Mouse (Mus musculus) liver, embryonic 13.5 days (tissue): ENCODE measurements around the gene Gm45713. TPM values are rescaled to one million over a fixed set of nuclear protein-coding genes. Genes with fewer than 3 reads are reported as not detected.

Source experiments
- ATAC-seq: fragments of 200-750 bp; cut with Nextera tagmentation; 2 replicates; pipeline ENCODE4 v1.8.0; 2017; ENCODE audit warnings: low read depth, mild to moderate bottlenecking, moderate number of reproducible peaks, moderate library complexity
- DNase-seq: peaks from one replicate; pipeline ENCODE4 v3.0.0; 2022
- H3K27ac ChIP-seq: fragments of 300-500 bp; sonication (generic); 2 replicates; pipeline ENCODE4 v1.5.1; 2015; ENCODE audit warnings: moderate library complexity, mild to moderate bottlenecking, inconsistent platforms
- H3K27me3 ChIP-seq: fragments of 300-500 bp; sonication (generic); 2 replicates; pipeline ENCODE4 v1.6.1; 2015; ENCODE audit warnings: mild to moderate bottlenecking, inconsistent platforms
- H3K36me3 ChIP-seq: fragments of 300-500 bp; sonication (generic); 2 replicates; pipeline ENCODE4 v1.6.1; 2015; ENCODE audit warnings: mild to moderate bottlenecking, inconsistent platforms
- H3K4me1 ChIP-seq: fragments of 300-500 bp; sonication (generic); replicated peaks from 2 replicates; pipeline ENCODE4 v1.6.1; 2015; ENCODE audit warnings: inconsistent platforms
- H3K4me2 ChIP-seq: fragments of 300-500 bp; sonication (generic); 2 replicates; pipeline ENCODE4 v1.6.1; 2015; ENCODE audit warnings: inconsistent platforms, mild to moderate bottlenecking, moderate library complexity
- H3K4me3 ChIP-seq: fragments of 300-500 bp; sonication (generic); replicated peaks from 2 replicates; pipeline ENCODE4 v1.5.1; 2015; ENCODE audit warnings: mild to moderate bottlenecking, inconsistent platforms
- H3K9ac ChIP-seq: fragments of 300-500 bp; sonication (generic); 2 replicates; pipeline ENCODE4 v1.6.1; 2015; ENCODE audit warnings: mild to moderate bottlenecking, inconsistent platforms
- H3K9me3 ChIP-seq: fragments of 300-500 bp; sonication (generic); replicated peaks from 2 replicates; pipeline ENCODE4 v1.6.1; 2016; ENCODE audit warnings: inconsistent platforms
- WGBS: fragments of 180-500 bp; shearing (Covaris S2); methylation state at CpG from one replicate; pipeline ENCODE4 v1.1.7; 2015; ENCODE audit not compliant: insufficient replicate concordance; 5-methylcytosine and 5-hydroxymethylcytosine counted together
- polyA plus RNA-seq: library from polyadenylated mRNA; unstranded; fragments of >200 nt; fragmentation: Nextera tagmentation; extraction: Ambion mirVana; gene quantifications from 2 replicates; pipeline ENCODE4 v1.2.1, GENCODE M21; 2015

Gene Gm45713
- polyA plus RNA-seq, 1 experiment from 2014 or later = 0.37 TPM

DNA sequence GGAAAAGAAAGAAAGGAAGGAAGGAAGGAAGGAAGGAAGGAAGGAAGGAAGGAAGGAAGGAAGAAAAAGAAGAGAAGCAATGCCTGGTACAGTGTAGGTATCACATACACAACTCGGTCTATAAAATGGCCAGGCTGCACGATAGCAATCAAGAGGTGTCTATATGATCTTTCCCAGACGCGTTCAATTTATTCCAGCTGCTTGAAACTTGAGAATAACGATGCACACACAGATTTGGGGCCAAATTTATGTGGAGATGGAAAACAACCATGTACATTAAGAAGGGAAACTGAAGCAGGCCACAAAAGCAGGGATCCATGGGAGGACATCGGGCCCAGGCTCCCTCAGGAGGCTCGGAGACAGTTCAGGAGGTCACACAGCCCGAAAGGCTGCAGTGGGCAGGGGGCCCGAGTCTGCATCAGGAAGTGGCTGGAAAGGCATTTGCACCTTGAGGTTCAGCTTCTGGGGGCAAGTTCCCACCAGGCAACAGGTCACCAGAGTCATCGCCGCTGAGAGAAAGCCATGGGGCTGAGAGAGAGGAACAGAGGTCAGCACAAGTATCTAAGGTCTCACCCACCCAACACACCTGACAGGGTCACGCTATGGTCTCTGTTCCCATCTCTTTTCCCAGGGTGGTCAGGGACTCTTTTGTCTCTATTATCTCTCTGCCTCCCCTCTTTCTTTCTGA is 43.1 kb downstream of the Gm45713 start:
- Histone ChIP-seq H3K4me2 (peak overlapping the region; percentile 30), H3K27me3 (no peaks in the 10 kb centered on the region), H3K36me3 (no peaks in the 10 kb centered on the region), H3K4me3 (no peak overlapping the region), H3K27ac (peak overlapping the region; percentile 63; the same call in 1 of the 2 replicates), H3K4me1 (peaks cover 56% of the 10 kb centered on the region), H3K9me3 (no peaks in the 10 kb centered on the region), H3K9ac (no peak overlapping the region)
- DNase-seq (no peak), ATAC-seq (no peak)
- 35% methylated on average over 12 of the region's 12 CpGs for WGBS

DNA sequence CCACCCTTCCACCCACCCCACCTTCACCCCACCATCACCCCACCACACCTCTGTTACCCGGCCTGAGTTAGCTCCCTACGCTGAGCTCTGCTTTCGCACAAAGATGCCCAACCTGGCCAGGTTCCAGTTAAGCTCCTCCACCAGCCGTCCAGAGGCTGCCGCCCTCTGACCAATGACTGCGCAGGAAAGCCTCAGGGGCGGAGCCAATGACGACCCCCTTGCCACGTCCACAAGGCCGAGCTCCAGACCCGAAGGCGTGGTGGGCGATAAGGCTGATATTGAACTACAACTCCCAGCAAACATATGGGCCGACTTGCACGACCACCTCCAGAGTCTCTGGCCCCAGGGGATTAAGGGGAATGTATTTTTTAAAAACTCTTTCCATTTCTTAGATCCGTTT is 44.0 kb downstream of the Gm45713 start, which contains the start of gene Rcn3:
Rcn3 (minus strand) TSS at position 174 of the 400 bp plus-strand sequence.
- DNase-seq = peak; percentile 80
- Histone ChIP-seq H3K4me2 (peak within 1 kb of the TSS; percentile 77), H3K27me3 (no peaks in the 10 kb centered on the region), H3K4me3 (peak within 1 kb of the TSS; percentile 58), H3K9me3 (no peaks in the 10 kb centered on the region), H3K27ac (peak within 1 kb of the TSS; percentile 63), H3K4me1 (peaks cover 56% of the 10 kb centered on the region), H3K36me3 (0 out of 2 replicates have a peak, but pooled peaks cover 4% of the 10 kb centered on the region), H3K9ac (peak within 1 kb of the TSS; percentile 59)
- 1% methylated on average over 16 of the region's 16 CpGs for WGBS
- ATAC-seq = peak; percentile 79

DNA sequence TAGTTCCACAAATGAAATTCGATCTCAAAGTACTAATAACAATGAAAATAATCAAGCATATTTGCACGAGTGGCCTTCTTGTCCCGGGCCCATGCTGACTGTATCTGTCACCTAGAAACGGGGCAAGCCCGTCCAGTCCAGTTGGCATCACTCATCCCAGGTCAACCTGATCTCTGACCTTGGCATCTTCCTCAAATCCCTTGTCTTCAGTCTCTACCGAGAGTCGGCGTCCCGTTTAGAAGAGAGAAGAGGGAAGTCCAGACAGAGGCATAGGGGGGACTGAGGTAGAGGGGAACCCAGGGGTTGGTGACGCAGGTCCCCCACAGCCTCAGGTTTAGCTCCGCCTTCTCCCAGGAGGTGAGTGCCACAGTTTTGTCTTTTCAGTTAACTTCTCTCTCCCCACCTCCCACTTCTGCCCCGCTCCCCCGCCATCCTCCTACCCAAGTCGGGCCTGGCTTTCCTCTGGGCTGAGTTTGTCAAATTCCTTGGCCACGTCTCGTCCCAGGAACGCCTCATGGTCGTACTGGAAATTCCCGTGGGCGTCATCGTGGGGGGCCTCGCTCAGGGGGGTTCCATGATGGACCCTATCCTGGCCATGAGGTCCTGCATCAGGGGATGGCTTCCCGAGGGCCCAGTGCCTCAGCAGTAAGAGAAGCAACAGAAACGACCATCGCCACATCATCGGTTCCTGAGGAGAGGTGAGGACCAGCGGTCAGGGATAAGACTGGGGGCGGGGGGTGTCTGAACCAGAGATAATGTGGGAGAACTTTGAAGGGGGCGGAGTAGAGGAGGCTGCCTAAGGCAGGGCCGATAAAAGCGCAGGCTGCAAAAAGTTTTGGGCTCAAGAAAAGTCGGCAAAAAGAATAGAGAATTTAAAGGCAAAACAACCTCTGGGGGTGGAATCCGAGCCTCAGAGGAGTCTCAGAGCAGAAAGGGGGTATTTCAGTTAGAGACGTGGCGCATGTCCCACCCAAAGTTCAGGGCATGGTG is 44.7 kb downstream of the Gm45713 start:
- Histone ChIP-seq H3K4me1 (peaks cover 56% of the 10 kb centered on the region), H3K4me2 (peak overlapping the region; percentile 77), H3K4me3 (peak overlapping the region; percentile 58), H3K27me3 (no peaks in the 10 kb centered on the region), H3K9ac (peak overlapping the region; percentile 59), H3K27ac (peak overlapping the region; percentile 60), H3K36me3 (0 out of 2 replicates have a peak, but pooled peaks cover 6% of the 10 kb centered on the region), H3K9me3 (no peaks in the 10 kb centered on the region)
- DNase-seq (no peak), ATAC-seq (peak; percentile 58)
- WGBS = 13% methylated on average over 35 of the region's 35 CpGs

DNA sequence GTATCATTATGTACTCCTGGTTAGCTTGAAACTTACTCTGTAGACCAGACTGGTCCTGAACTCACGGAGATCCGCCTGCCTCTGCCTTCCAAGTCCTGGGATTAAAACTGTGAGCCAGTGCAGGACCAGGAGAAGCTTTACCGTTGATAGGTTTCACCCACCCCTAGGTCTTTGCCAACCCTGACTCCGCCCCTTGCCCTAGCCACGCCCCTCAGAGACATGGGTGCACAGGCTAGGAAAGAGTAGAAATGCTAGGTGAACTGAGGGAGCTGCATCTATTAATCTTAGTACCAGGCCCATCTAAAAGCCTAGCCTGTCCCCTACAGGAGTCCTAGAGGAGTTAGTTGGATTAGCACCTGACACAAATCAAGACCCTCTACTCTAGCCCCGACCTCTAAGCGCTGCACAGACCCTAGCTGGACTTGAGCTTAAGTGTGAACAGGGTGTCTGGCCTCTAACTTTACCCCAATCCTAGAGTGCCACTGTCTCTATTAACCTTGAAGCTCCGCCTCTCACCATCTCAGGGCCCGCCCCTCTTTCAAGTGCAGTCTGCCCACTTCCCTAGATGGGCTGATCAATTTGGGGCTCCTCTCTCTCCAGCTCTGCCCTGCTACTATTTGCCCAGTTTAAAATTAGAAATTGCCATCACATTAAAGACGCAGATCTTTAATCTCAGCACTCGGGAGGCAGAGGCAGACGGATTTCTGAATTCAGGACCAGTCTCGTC is 45.6 kb downstream of the Gm45713 start:
- H3K4me3 ChIP-seq = peak overlapping the region; percentile 58
- WGBS = 54% methylated on average over 13 of the region's 13 CpGs
- H3K9ac ChIP-seq = peak overlapping the region; percentile 59
- H3K4me1 ChIP-seq = peaks cover 54% of the 10 kb centered on the region
- ATAC-seq (peak; percentile 27; the same call in 1 of the 2 replicates), DNase-seq (peak; percentile 60)
- no peaks in the 10 kb centered on the region for H3K27me3 ChIP-seq
- no peaks in the 10 kb centered on the region for H3K9me3 ChIP-seq
- 0 out of 2 replicates have a peak, but pooled peaks cover 12% of the 10 kb centered on the region for H3K36me3 ChIP-seq
- H3K27ac ChIP-seq = peak overlapping the region; percentile 60; the same call in 1 of the 2 replicates
- peak overlapping the region; percentile 77 for H3K4me2 ChIP-seq

DNA sequence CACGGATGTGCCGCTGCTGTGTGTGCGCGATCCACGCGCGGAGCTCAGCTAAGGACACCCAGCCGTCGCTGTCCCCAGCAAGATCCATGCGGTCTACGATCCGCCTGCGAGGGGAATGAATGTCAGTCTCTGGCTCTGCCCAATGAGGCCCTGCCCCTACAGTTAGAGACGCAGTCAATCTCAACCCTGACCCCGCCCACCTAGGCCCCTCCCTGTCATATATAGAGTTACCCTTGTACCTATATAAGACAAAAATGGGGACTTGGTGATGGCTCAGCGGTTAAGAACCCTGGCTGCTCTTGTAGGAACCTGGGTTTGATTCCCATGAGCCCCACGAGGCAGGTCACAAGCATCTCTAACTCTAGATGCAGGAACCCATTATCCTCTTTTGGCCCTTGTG is 47.4 kb downstream of the Gm45713 start:
- WGBS = 84% methylated on average over 17 of the region's 17 CpGs

DNA sequence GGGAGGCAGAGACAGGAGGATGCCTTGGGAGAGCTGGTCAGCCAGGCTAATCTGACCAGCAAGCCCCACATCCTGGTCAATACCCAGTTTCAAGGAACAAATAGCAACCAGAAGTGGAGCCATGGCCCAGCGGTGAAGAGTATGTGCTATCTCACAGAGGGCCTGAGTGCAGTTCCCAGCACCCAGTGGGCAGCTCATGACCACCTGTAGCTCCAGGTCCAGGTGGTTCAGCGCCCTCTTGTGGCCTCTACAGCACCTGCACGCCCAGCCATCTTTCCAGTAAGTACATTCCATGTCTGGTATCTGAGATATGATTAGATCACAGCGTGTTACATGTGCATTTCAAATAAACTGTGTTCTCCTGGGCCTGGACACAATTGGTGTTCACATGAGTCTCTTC is 49.9 kb downstream of the Gm45713 start:
- ATAC-seq (no peak), DNase-seq (no peak)
- Histone ChIP-seq H3K36me3 (0 out of 2 replicates have a peak, but pooled peaks cover 14% of the 10 kb centered on the region), H3K9me3 (no peaks in the 10 kb centered on the region), H3K4me2 (no peak overlapping the region), H3K9ac (no peak overlapping the region), H3K4me3 (no peak overlapping the region), H3K27ac (no peak overlapping the region), H3K27me3 (no peaks in the 10 kb centered on the region), H3K4me1 (peaks cover 42% of the 10 kb centered on the region)
- WGBS = 60% methylated on average over 4 of the region's 4 CpGs

More for the DNA sequence above, 47.4 kb downstream of the Gm45713 start:
- Histone ChIP-seq H3K27ac (no peak overlapping the region), H3K27me3 (no peaks in the 10 kb centered on the region), H3K4me1 (peaks cover 41% of the 10 kb centered on the region), H3K9me3 (no peaks in the 10 kb centered on the region), H3K4me2 (no peak overlapping the region), H3K36me3 (0 out of 2 replicates have a peak, but pooled peaks cover 12% of the 10 kb centered on the region), H3K4me3 (no peak overlapping the region), H3K9ac (no peak overlapping the region)
- DNase-seq = no peak
- no peak for ATAC-seq

DNA sequence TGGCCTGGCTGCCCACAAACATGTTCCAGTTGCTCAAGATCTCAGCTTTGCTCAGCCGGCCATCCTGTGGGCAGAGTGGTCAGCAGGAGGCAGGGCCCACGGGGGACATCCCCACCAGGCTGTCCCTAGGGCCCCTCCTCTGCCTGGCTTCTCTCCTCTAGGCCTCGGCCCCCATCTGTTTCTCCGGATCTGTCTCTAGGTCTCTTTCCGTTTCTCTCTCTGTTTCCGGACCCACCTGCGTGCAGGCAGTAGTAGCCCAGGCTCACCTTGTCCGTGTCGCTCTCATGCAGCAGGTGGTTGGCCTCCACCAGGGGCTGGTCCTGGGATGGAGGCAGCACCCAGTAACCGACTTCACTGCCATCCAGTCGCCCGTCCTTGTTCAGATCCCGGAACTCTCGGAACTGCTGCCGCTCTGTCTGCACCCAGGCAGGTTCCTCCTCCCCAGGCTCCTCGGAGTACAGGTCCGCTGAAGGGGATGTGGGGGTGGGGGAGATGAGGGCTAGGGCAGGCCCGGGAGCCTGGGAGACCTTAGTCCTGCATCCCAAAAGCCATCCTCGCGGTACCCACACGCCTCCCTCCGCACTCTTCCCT is 52.6 kb downstream of the Gm45713 start:
- H3K9ac ChIP-seq = peak overlapping the region; percentile 53
- WGBS = 36% methylated on average over 22 of the region's 22 CpGs
- H3K9me3 ChIP-seq = no peaks in the 10 kb centered on the region
- H3K4me1 ChIP-seq = peaks cover 37% of the 10 kb centered on the region
- DNase-seq (no peak), ATAC-seq (no peak; the same call in 1 of the 2 replicates)
- peak overlapping the region; percentile 42 for H3K4me3 ChIP-seq
- H3K27ac ChIP-seq = peak overlapping the region; percentile 47
- 0 out of 2 replicates have a peak, but pooled peaks cover 14% of the 10 kb centered on the region for H3K36me3 ChIP-seq
- no peaks in the 10 kb centered on the region for H3K27me3 ChIP-seq
- peak overlapping the region; percentile 63 for H3K4me2 ChIP-seq

DNA sequence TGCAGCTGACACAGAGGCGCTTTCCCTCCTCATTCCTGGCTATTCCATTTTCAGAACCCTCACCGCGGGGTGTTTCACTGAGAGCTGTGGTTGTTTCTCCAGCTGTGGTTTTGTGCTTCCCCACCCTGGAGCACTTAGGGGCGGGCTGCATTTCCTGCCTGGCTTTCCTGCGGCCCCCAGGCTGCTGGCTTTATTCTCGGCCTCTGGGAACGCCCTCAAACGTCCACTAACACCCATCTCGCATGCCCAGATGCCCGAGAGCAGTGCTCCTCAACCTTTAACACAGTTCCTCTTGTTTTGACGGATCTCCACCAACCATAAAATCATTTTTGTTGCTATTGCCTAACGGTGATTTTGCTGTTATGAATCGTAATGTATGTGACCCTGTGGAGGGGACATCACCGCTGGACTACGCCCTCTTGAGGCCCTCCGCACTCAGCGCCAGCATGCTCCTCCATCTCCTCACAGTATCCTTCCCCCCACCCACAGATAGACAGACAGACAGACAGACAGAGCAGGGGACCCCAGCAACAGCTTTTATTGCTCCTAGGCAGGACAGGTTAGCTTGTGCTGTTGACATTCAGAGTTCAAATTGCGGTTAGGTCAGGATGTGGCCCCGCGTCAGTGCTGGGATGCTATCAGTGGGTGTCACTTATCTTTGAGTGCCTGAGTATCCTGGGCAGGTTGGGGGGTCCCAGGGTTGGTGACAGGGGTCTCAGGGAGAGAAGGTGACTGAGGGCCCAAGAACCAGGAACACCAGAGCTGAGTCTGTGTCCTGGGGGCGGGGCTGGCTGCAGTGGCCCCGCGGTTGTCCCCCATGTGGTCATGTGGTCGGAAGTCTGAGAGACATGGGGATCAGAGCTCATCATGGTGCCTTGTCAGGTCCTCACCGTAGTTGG is 53.4 kb downstream of the Gm45713 start:
- Histone ChIP-seq H3K4me1 (peaks cover 36% of the 10 kb centered on the region), H3K9me3 (no peaks in the 10 kb centered on the region), H3K36me3 (peaks cover 17% of the 10 kb centered on the region), H3K9ac (peak overlapping the region; percentile 53), H3K27ac (peak overlapping the region; percentile 67), H3K4me2 (peak overlapping the region; percentile 63), H3K4me3 (peak overlapping the region; percentile 42), H3K27me3 (no peaks in the 10 kb centered on the region)
- DNase-seq = no peak
- 13% methylated on average over 25 of the region's 25 CpGs for WGBS
- ATAC-seq = peak; percentile 29

DNA sequence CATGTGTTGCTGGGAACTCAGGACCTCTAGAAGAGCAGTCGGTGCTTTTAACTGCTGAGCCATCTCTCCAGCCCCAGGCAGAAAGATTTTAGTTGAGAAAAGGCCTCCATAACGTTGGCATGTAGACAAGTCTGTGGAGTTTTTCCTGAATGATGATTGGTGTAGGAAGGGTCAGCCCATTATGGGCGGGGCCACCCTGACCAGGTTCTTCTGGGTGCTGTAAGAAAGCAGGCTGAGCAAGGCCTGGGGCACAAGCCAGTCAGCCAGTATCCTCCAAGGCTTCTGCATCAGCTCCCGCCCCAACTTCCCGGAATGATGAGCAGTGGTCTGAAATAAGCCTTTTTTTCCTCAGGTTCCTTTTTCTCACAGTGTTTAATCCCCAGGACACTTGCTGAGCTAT is 55.0 kb downstream of the Gm45713 start:
- Histone ChIP-seq H3K27ac (no peak overlapping the region), H3K36me3 (peaks cover 24% of the 10 kb centered on the region)

DNA sequence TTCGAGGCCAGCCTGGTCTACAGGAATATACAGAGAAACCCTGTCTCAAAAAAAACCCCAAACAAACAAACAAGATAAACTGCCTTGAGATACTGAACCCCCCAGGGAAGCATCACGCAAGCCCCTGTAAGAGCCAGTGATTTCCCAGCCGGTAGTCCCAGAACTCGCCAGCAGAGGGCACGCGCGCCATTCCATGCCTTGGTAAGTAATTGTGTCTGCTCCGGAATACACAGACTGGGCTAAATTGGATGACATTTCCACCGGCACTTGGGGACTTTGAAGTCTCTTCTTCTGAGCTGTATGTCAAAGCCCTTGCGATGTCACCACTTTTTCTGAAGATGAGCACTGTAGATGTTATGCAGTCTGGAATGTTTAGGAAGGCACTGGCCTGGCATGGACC is 56.2 kb downstream of the Gm45713 start:
- Histone ChIP-seq H3K4me3 (no peak overlapping the region), H3K27ac (no peak overlapping the region), H3K4me1 (peaks cover 46% of the 10 kb centered on the region), H3K9me3 (no peaks in the 10 kb centered on the region), H3K27me3 (no peaks in the 10 kb centered on the region), H3K36me3 (peaks cover 33% of the 10 kb centered on the region), H3K9ac (no peak overlapping the region), H3K4me2 (no peak overlapping the region)
- DNase-seq (peak; percentile 76), ATAC-seq (no peak)
- WGBS = 2% methylated on average over 10 of the region's 10 CpGs

More for the DNA sequence above, 55.0 kb downstream of the Gm45713 start:
- ATAC-seq (no peak), DNase-seq (no peak)
- WGBS = 51% methylated on average over 5 of the region's 5 CpGs
- Histone ChIP-seq H3K9me3 (no peaks in the 10 kb centered on the region), H3K27me3 (no peaks in the 10 kb centered on the region), H3K4me2 (no peak overlapping the region), H3K9ac (no peak overlapping the region), H3K4me3 (no peak overlapping the region), H3K4me1 (peaks cover 36% of the 10 kb centered on the region)
